Mouse (Mus musculus) cerebellum, adult 2 months (tissue): Measurements from ENCODE around the gene Fosb. TPM values are rescaled to one million over a fixed set of nuclear protein-coding genes. Genes with fewer than 3 reads are reported as not detected.
A peak's percentile ranks its signal among the peaks of the same experiment; 100 is the strongest.

ENCODE experiments used
- DNase-seq, 2 experiments: peaks; one replicate each; pipeline ENCODE4 v3.0.0; 2021
- H3K27ac ChIP-seq: fragments of 200-500 bp; 2 replicates; pipeline ENCODE4 v1.5.1; 2012; ENCODE audit warnings: low read length, control low read depth, inconsistent platforms; ENCODE audit not compliant: insufficient read depth
- H3K27me3 ChIP-seq: fragments of 200-500 bp; 2 replicates; pipeline ENCODE4 v1.6.1; 2012; ENCODE audit warnings: inconsistent platforms, mild to moderate bottlenecking, low read length, moderate library complexity; ENCODE audit not compliant: control insufficient read depth, insufficient read depth
- H3K4me1 ChIP-seq: fragments of 200-500 bp; 2 replicates; pipeline ENCODE4 v1.6.1; 2011; ENCODE audit warnings: low read length; ENCODE audit not compliant: control insufficient read depth, insufficient read depth
- H3K4me3 ChIP-seq: fragments of 200-500 bp; replicated peaks from 2 replicates; pipeline ENCODE3; 2011; ENCODE audit warnings: mild to moderate bottlenecking, low read depth, low read length, control low read depth; ENCODE audit not compliant: insufficient read depth
- CTCF ChIP-seq: fragments of 200-500 bp; IDR thresholded peaks from 2 replicates; pipeline ENCODE4 v1.5.1; 2011; ENCODE audit warnings: low read depth, mild to moderate bottlenecking, control low read depth, low read length, moderate library complexity, borderline replicate concordance; ENCODE audit not compliant: insufficient read depth
- POLR2A ChIP-seq: fragments of 200-500 bp; IDR thresholded peaks from 2 replicates; pipeline ENCODE4 v1.6.1; 2011; ENCODE audit warnings: low read length, control low read depth, borderline replicate concordance; ENCODE audit not compliant: insufficient read depth
- WGBS: fragments of 180-500 bp; shearing (Covaris S2); methylation state at CpG from one replicate; pipeline ENCODE4 v1.1.7; 2018; 5-methylcytosine and 5-hydroxymethylcytosine counted together
- polyA plus RNA-seq: library from polyadenylated mRNA; depleted of rRNA; stranded (reverse); fragments of >200 nt; gene quantifications from 2 replicates; pipeline ENCODE4 v1.2.3, GENCODE M21; 2012

Fosb gene
- polyA plus RNA-seq, 1 experiment: 0.67 TPM

- Histone ChIP-seq H3K27me3 (no peaks in the 10 kb centered on the region), H3K4me3 (no peak overlapping the region), H3K4me1 (no peaks in the 10 kb centered on the region; the same call in 1 of the 2 replicates), H3K27ac (no peak overlapping the region)
- WGBS: 86% methylated on average over 6 of the region's 6 CpGs
- DNase-seq: no peak
- no peak for TF ChIP-seq POLR2A
- no peak for TF ChIP-seq CTCF
Observed at GRCm38 (mm10) chr7:19297034-19297433, 12.8 kb downstream of the Fosb start.

DNA sequence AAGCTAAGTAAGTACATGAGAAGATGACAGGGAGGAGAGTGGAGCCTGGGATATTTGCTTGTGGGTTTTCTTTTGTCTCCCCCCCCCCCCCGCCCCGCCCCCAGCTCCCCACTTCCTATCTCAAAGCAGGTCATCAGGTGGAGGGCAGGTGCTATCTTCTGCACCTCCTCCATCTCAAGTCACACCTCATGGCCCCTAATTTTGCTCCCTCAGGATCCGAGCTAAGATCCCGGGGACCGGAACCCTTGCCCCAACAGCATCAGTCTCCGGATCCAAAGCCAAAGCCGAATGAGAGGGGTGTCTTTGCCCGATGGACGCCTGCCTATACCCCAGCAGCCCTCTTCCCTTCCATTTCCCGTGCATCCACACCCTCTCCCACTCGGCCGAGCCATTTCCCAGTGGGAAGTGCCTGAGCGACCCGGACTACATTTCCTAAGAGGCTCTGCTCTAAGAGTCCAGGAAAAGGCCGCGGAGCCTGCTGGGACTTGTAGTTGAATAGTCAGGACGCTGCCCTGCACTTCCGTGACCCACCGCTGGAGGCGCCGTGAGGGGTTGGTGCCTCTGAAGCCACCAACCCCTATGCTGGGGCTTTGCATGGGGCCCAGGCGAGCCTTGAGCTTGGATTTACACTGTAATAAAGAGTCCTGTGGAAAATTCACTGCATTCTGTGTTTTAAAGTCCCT, 14.2 kb downstream of the Fosb start:
- WGBS: 17% methylated on average over 22 of the region's 22 CpGs
- Histone ChIP-seq H3K4me1 (no peaks in the 10 kb centered on the region), H3K27ac (0 out of 2 replicates have a peak overlapping the region, but pooled peaks have one; percentile 9), H3K27me3 (no peaks in the 10 kb centered on the region), H3K4me3 (peak overlapping the region; percentile 53)
- TF ChIP-seq CTCF: peak; percentile 87
- TF ChIP-seq POLR2A: peak; percentile 29; the same call in 1 of the 2 replicates
- peak; percentile 95 to 98 for DNase-seq

DNA sequence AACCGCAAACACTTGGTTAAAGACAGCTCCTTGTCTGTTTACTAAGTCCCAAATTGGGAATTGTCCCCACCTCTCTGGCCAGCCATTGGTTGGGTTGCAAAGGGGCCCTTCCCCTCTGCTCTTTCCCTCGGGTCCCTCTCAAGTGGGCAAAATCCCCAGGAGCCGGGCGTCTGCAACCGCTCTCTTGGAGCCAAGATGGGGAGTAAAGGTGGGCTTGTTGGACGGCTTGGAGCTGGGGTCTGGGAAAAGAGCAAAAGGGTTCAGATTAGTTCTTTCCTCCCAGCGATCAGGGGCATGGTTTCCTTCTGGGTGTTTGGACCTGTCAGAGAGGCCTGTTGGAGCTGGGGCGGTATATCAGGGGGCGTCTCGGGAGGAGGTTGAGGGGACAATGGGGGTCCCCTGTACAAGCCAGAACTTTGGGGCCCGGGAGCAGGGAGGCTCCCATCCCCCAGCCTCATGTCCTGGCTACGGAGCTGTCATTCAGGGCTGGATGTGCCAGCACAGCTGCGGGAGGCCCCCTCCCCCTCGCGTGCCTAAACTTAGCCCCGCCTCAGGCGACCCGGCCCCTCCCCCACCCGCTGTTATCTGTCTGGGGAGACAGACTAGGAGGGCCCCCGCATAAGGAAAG, 18.8 kb downstream of the Fosb start:
- Histone ChIP-seq H3K27me3 (no peaks in the 10 kb centered on the region), H3K4me1 (no peaks in the 10 kb centered on the region), H3K4me3 (peak overlapping the region; percentile 4), H3K27ac (no peak overlapping the region)
- WGBS: 24% methylated on average over 20 of the region's 20 CpGs
- no peak for TF ChIP-seq POLR2A
- TF ChIP-seq CTCF: no peak
- no peak for DNase-seq

DNA sequence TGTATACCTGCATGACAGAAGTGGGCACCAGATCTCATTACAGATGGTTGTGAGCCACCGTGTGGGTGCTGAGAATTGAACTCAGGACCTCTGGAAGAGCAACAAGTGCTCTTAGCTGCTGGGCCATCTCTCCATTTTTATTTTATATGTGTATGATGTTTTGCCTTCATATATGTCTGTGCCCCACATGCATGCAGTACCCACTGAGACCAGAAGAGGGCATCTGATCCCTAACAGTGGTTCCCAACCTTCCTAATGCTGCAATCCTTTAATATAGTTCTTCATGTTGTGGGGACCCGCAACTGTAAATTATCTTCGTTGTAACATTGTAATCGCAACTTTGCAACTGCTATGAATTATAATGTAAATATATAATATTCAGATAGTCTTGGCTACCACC, 25.1 kb downstream of the Fosb start:
- Histone ChIP-seq H3K4me1 (no peaks in the 10 kb centered on the region), H3K27ac (no peak overlapping the region), H3K4me3 (no peak overlapping the region), H3K27me3 (no peaks in the 10 kb centered on the region)
- WGBS: 25% methylated on average over 4 of the region's 4 CpGs
- no peak for TF ChIP-seq POLR2A
- peak; percentile 68 for TF ChIP-seq CTCF
- DNase-seq: peak in 1 of 2 experiments; percentile 71

DNA sequence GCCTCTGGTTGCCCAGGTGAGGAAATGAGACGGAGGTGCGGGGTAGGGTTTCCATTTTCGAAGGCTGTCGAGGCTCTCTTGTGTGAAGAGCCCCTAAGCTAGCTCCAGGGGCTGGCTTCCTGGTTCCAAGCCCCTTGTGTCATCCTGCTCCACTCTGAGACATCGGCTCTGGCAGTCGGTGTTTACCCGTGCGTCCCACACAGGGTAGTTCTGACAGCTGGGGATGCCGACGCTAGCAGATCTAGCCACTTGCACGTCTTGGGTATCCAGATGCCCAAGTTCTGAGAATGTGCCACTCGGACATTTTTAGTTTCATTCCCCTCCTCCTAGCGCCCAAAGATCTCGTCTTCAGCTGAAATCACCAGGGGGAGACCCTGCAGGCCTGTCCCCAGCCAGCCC, 26.4 kb downstream of the Fosb start:
- H3K4me3 ChIP-seq: peak overlapping the region; percentile 70
- H3K27me3 ChIP-seq: no peaks in the 10 kb centered on the region
- DNase-seq: no peak
- no peak overlapping the region for H3K27ac ChIP-seq
- WGBS: 15% methylated on average over 14 of the region's 14 CpGs
- TF ChIP-seq CTCF: no peak
- no peak for TF ChIP-seq POLR2A
- H3K4me1 ChIP-seq: no peaks in the 10 kb centered on the region

DNA sequence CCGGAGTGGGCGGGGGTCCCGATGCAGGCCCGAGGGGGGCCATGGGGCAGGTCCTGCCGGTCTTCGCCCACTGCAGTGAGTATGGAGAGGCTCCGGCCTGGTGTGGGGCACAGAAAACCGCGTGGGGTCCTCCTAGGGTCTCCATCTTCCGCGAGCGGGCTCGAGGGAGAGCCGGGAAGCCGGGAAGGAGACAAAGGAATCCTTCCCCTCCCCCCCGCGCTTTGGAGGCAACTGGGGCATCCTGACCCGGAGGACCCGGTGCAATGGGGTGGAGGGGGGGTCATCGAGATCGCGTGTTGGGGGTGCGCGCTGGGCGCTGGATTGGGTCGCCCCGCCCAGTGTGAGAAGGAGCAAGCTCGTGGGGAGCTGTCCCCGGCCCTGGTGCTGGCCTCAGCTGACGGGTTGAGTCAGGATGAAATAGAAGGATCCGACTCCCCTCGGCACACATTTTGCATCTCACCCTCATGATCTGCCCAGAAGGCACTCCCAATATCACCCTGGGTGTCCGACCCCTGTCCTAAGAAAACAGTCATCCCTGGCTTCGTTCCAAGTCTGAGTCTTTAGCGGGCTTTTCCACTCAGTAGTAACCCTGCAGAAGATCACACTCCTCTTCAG, 27.0 kb downstream of the Fosb start:
- peak; percentile 61 to 70 for DNase-seq
- H3K4me1 ChIP-seq: no peaks in the 10 kb centered on the region
- H3K4me3 ChIP-seq: peak overlapping the region; percentile 70
- no peak for TF ChIP-seq POLR2A
- no peak for TF ChIP-seq CTCF
- WGBS: under 1% methylated on average over 35 of the region's 35 CpGs
- peak overlapping the region; percentile 72 for H3K27ac ChIP-seq
- no peaks in the 10 kb centered on the region for H3K27me3 ChIP-seq

DNA sequence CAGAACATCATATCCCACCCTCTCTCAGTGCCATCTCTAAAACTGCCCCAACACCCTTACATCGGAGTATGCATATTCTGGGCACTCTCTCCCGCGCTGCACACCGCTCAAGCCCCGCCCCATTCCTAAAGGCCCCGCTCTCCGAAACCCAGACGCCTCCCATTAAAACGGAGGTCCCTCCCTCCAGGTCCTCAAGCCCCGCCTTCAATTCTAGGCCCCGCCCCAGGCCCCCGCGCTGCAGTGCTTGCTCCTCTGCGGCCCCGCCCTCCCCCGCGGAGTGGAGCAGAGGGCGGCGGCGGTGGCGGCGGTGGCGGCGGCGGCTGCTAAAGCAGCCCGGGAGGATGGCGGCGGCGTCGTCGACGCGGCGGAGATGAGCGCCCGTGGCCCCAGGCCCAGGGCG, 27.5 kb downstream of the Fosb start, which contains the start of gene Rtn2:
Gene Rtn2 (plus strand): TSS at position 240 of the 400 bp plus-strand sequence.
- Histone ChIP-seq H3K4me1 (no peaks in the 10 kb centered on the region), H3K27ac (peak within 1 kb of the TSS; percentile 72), H3K4me3 (peak within 1 kb of the TSS; percentile 70), H3K27me3 (no peaks in the 10 kb centered on the region)
- under 1% methylated on average over 37 of the region's 37 CpGs for WGBS
- TF ChIP-seq POLR2A: no peak
- TF ChIP-seq CTCF: no peak
- peak; percentile 90 to 93 for DNase-seq
